Mouse (Mus musculus): Measurements from ENCODE around the gene Kcnf1.

- TF ChIP-seq POLR2A (IDR thresholded peaks at IDR 0.05; ENCODE audit: control insufficient read depth in 1 of 2, insufficient read depth in 1 of 2, low read depth in 1 of 2, low read length in 2 of 2, poor library complexity in 1 of 2) (no peak), USF1 (IDR thresholded peaks at IDR 0.05; ENCODE audit: low read depth, low read length) (no peak), MAFK (IDR thresholded peaks at IDR 0.05; ENCODE audit: borderline replicate concordance, low read depth, low read length) (no peak), ZMIZ1 (IDR thresholded peaks at IDR 0.05; ENCODE audit: low read depth, low read length) (no peak), MXI1 (IDR thresholded peaks at IDR 0.05; ENCODE audit: low read depth, low read length) (no peak), CTCF (IDR thresholded peaks at IDR 0.05 in 2 of 3, conservative IDR thresholded peaks at IDR 0.05 in 1 of 3; ENCODE audit: control insufficient read depth in 1 of 3, insufficient read depth in 1 of 3, low read depth in 2 of 3, low read length in 3 of 3, poor library complexity in 1 of 3, severe bottlenecking in 1 of 3) (no peak), TAL1 (IDR thresholded peaks at IDR 0.05; ENCODE audit: low read length) (no peak)
Measured at GRCm38 (mm10) chr12:17176041-17176756, 489 bp downstream of the Kcnf1 start.

All from MEL (cell line).